ENCODE assay signal across 1 mouse cellular context in genomic region chr1:97769904-97770753, GRCm38 (mm10).
TF ChIP-seq lines count a peak whose summit lies in the region.

Gene Gin1 (plus strand): TSS chr1:97770172.
Gene Ppip5k2 (minus strand): TSS chr1:97770411.

TF ChIP-seq in CH12.LX, 34 proteins besides CTCF, POLR2A, EP300 and RAD21 (continued from another document):
- 0 out of 2 replicates have a peak, but pooled peaks have one; percentile 36 for TF ChIP-seq ZNF384 (IDR thresholded peaks at IDR 0.05; ENCODE audit: low read depth, low read length)
- peak; percentile 50; the same call in 1 of the 2 replicates for TF ChIP-seq BHLHE40 (IDR thresholded peaks at IDR 0.05; ENCODE audit: low read depth, low read length)
- TF ChIP-seq ETS1 (conservative IDR thresholded peaks at IDR 0.05; ENCODE audit: low read depth, low read length): peak; percentile 20; the same call in 1 of the 2 replicates
- TF ChIP-seq NELFE (IDR thresholded peaks at IDR 0.05; ENCODE audit: low read depth, low read length): peak; percentile 76
- TF ChIP-seq RCOR1 (conservative IDR thresholded peaks at IDR 0.05; ENCODE audit: low read depth, low read length): peak; percentile 92
- peak; percentile 72 for TF ChIP-seq TCF12 (IDR thresholded peaks at IDR 0.05; ENCODE audit: low read depth, low read length)
- peak; percentile 94 for TF ChIP-seq SIN3A (IDR thresholded peaks at IDR 0.05; ENCODE audit: low read length)
- TF ChIP-seq MEF2A (IDR thresholded peaks at IDR 0.05; ENCODE audit: borderline replicate concordance, low read depth, low read length): peak; percentile 79
- peak; percentile 35; the same call in 1 of the 2 replicates for TF ChIP-seq MAFK (IDR thresholded peaks at IDR 0.05; ENCODE audit: insufficient replicate concordance, low read length)
- TF ChIP-seq USF1 (IDR thresholded peaks at IDR 0.05; ENCODE audit: low read depth, low read length): no peak
- peak; percentile 75; the same call in 1 of the 2 replicates for TF ChIP-seq IRF4 (IDR thresholded peaks at IDR 0.05; ENCODE audit: low read depth, low read length)
- TF ChIP-seq CHD1 (IDR thresholded peaks at IDR 0.05; ENCODE audit: low read depth, low read length): no peak
- peak; percentile 97 for TF ChIP-seq HCFC1 (IDR thresholded peaks at IDR 0.05; ENCODE audit: low read depth, low read length)
- 0 out of 2 replicates have a peak, but pooled peaks have one; percentile 13 for TF ChIP-seq E2F4 (IDR thresholded peaks at IDR 0.05; ENCODE audit: insufficient replicate concordance, low read depth, low read length)
- TF ChIP-seq JUND (conservative IDR thresholded peaks at IDR 0.05; ENCODE audit: low read depth, low read length): no peak
- no peak for TF ChIP-seq USF2 (conservative IDR thresholded peaks at IDR 0.05; ENCODE audit: low read depth, low read length)
- peak; percentile 73; the same call in 1 of the 2 replicates for TF ChIP-seq TBP (conservative IDR thresholded peaks at IDR 0.05; ENCODE audit: low read depth, low read length)
- peak; percentile 94 for TF ChIP-seq ELF1 (IDR thresholded peaks at IDR 0.05; ENCODE audit: low read depth, low read length)
TF ChIP-seq in CH12.LX: peak in this region for 24.
